Mouse (Mus musculus): ENCODE results near the gene 6430628N08Rik. TPM values are rescaled to one million over a fixed set of nuclear protein-coding genes. Genes with fewer than 3 reads are reported as not detected.

Gene 6430628N08Rik
- polyA plus RNA-seq, 1 experiment, result not detected

DNA sequence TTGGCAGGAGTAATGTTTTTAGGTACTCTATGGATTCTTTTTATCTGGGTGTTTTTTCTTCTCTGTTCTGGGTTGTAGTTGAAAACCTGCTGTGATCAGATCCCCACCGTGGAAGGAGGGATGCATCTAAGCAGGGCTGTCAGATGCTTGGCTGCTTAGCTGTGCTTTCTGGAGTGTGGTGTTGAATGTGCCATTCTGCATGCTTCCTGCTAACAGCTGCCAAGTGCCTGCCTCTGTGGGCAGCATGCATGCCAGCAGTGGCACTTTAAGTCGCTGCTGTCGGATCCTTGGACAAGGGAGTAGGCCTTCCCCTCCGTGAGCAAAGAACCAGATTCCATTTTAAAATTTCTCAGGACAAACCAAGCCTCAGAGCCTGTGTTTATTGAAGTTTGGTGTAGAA lies 34.9 kb upstream of the 6430628N08Rik start:
- Histone ChIP-seq H3K27ac (ENCODE audit: insufficient read depth, low read depth, low read length) (no peak overlapping the region), H3K4me1 (ENCODE audit: control insufficient read depth, insufficient read depth, low read length) (peaks cover 59% of the 10 kb centered on the region), H3K4me3 (ENCODE audit: insufficient read depth, low read length) (no peak overlapping the region)
- TF ChIP-seq POLR2A (IDR thresholded peaks at IDR 0.05; ENCODE audit: borderline replicate concordance, low read depth, low read length) (no peak), CTCF (IDR thresholded peaks at IDR 0.05; ENCODE audit: low read depth, low read length) (no peak)

DNA sequence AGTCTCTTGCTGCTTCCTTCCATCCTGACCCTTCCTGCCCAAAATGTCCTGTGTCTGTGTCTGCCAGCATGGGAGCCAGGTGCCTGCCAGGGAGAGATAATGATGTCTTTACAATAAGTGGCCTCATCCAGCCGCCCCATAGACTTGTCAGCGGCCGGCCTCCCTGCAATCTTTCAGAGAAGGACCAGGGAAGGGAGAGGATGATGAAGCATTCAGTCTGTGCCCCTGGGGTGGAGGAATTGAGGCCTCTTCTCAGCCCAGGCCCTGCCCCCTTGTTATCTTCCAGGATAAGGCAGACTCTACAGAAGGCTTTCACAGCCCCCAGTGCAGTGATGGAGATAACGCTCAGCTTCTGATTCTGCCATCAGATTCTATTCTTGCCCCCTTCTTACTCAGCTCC lies 34.2 kb upstream of the 6430628N08Rik start:
- H3K4me1 ChIP-seq (ENCODE audit: control insufficient read depth, insufficient read depth, low read length), result peaks cover 52% of the 10 kb centered on the region
- H3K27ac ChIP-seq (ENCODE audit: insufficient read depth, low read depth, low read length), result peak overlapping the region; percentile 77
- TF ChIP-seq CTCF (IDR thresholded peaks at IDR 0.05; ENCODE audit: low read depth, low read length) (no peak), POLR2A (IDR thresholded peaks at IDR 0.05; ENCODE audit: borderline replicate concordance, low read depth, low read length) (no peak)
- H3K4me3 ChIP-seq (ENCODE audit: insufficient read depth, low read length), result no peak overlapping the region

DNA sequence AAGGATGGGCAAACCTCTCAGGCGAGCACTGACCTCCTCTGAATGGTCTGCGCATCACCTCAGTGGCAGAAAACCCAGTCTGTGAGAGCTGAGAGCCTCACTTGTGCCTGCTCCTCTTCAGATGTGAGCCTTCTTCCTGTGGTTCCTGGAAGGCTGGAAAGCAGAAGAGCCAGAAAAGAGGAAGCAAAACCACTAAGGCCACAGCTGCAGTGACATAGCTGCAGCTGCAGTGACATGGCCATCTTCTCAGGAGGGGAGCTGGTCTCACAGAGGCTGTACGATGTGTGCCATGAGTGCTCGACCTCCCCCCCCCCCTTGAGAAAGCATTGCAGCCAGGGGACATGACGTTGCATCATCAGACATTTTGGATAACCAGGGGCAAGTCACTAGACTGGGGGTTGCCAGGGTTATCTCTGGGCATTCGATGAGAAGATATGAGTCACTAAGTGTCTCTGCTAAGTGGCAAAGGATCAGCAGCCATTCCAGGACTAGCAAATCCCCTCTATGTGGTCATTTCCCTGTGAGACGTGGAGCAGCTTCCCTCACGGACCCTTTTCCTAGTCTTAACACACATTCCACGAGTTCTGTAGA lies 33.1 kb upstream of the 6430628N08Rik start:
- peak overlapping the region; percentile 77 for H3K27ac ChIP-seq (ENCODE audit: insufficient read depth, low read depth, low read length)
- H3K4me3 ChIP-seq (ENCODE audit: insufficient read depth, low read length), result no peak overlapping the region
- TF ChIP-seq POLR2A (IDR thresholded peaks at IDR 0.05; ENCODE audit: borderline replicate concordance, low read depth, low read length) (no peak), CTCF (IDR thresholded peaks at IDR 0.05; ENCODE audit: low read depth, low read length) (no peak)
- H3K4me1 ChIP-seq (ENCODE audit: control insufficient read depth, insufficient read depth, low read length), result peaks cover 54% of the 10 kb centered on the region

DNA sequence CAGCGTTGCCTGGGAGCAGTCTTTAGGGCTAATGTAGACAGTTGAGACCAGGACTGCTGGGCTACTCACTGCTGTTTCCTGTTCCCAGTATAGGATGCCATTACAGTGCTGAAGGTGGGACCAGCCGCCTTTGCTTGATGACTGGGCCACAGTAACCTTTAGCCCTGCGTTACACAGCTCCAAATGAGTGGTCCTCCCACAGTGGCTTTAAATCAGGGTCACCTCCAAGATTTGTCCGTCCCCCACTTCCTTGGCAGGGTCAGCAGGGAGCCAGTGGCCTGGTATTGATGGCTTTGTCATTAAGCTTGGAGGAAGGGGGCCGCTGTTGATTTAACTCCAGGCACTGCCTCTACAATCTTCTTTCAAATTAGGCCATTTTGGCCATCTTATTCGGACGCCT lies 27.1 kb upstream of the 6430628N08Rik start:
- H3K4me1 ChIP-seq (ENCODE audit: control insufficient read depth, insufficient read depth, low read length), result peaks cover 28% of the 10 kb centered on the region
- TF ChIP-seq POLR2A (IDR thresholded peaks at IDR 0.05; ENCODE audit: borderline replicate concordance, low read depth, low read length), result no peak
- no peak overlapping the region for H3K4me3 ChIP-seq (ENCODE audit: insufficient read depth, low read length)
- no peak overlapping the region for H3K27ac ChIP-seq (ENCODE audit: insufficient read depth, low read depth, low read length)

DNA sequence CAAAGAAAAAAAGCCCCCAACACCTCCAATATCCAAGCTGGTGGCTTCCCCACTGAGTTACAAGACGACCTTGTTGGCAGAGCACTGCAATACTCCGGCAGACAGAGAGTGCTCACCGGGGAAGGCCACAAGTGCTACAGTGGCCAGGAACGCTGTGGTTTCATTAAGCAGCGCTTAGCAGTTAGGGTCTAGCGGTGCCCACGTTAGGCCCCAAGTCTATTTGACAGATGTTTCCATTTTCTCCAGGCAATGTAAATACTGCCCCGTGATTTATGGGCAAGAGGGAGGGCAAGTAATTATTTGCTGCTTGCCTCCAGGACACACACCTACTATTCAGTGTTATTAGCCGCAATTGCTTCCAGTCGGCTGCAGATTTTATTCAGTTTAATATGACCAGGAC lies 26.6 kb upstream of the 6430628N08Rik start:
- TF ChIP-seq CTCF (IDR thresholded peaks at IDR 0.05; ENCODE audit: low read depth, low read length), result no peak
- no peak for TF ChIP-seq POLR2A (IDR thresholded peaks at IDR 0.05; ENCODE audit: borderline replicate concordance, low read depth, low read length)
- Histone ChIP-seq H3K4me1 (ENCODE audit: control insufficient read depth, insufficient read depth, low read length) (peaks cover 23% of the 10 kb centered on the region), H3K4me3 (ENCODE audit: insufficient read depth, low read length) (no peak overlapping the region), H3K27ac (ENCODE audit: insufficient read depth, low read depth, low read length) (no peak overlapping the region)

DNA sequence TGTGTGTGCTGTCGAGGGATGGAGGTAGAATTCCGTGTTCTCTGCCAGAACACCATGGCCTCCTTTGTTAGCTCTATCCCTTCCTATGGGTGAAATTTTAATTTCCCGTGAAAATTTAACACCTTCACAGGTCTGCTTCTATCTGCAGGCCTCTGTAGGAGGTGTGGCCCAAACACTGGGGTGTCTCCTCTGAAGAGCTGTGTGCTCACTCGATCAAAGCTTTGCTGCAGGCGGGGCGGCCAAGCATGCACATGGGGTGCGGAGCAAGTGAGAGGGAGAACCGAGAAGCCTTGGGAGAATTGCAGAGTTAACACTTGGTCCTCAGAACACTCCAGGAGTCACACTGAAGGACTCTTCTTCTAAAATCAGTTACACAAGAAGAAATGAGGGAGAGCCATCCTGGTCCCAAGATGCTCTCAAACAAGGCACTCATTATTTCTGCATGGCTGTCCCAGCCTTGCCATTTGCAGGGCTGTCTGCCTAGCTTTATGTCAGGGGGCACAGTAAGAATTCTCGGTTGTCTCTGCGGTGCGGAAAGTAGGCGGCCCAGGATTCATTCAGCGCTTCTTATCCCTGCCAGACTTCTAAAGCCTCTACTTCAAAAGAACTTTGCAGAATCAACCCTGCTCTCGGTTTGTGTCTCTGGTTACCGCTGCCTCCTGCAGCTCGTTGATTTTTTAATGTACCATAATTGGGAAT lies 20.8 kb upstream of the 6430628N08Rik start:
- Histone ChIP-seq H3K27ac (ENCODE audit: insufficient read depth, low read depth, low read length) (no peak overlapping the region), H3K4me1 (ENCODE audit: control insufficient read depth, insufficient read depth, low read length) (peaks cover 6% of the 10 kb centered on the region), H3K4me3 (ENCODE audit: insufficient read depth, low read length) (no peak overlapping the region)
- TF ChIP-seq CTCF (IDR thresholded peaks at IDR 0.05; ENCODE audit: low read depth, low read length), result no peak
- TF ChIP-seq POLR2A (IDR thresholded peaks at IDR 0.05; ENCODE audit: borderline replicate concordance, low read depth, low read length), result no peak

DNA sequence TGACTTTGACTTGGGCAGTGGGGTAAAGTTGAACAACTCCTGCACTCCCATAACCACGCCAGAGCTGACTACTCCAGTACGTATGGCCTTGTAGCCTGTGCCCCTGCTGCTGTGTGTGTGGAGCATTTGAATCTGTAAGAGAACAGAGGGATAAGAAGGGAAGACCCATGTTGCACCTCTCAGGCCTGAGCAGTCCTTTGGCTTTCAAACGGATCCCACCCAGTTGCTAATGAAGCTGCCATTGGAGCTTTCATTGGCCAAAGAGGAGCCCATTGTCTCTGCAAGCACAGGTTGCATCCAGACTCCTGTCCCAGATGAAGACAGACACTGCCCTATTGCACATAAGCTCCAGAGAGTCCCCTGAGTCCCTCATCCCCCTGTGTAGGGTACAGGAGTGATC lies 17.2 kb upstream of the 6430628N08Rik start:
- Histone ChIP-seq H3K4me1 (ENCODE audit: control insufficient read depth, insufficient read depth, low read length) (no peaks in the 10 kb centered on the region), H3K27ac (ENCODE audit: insufficient read depth, low read depth, low read length) (no peak overlapping the region), H3K4me3 (ENCODE audit: insufficient read depth, low read length) (no peak overlapping the region)
- TF ChIP-seq CTCF (IDR thresholded peaks at IDR 0.05; ENCODE audit: low read depth, low read length), result no peak
- TF ChIP-seq POLR2A (IDR thresholded peaks at IDR 0.05; ENCODE audit: borderline replicate concordance, low read depth, low read length), result no peak

DNA sequence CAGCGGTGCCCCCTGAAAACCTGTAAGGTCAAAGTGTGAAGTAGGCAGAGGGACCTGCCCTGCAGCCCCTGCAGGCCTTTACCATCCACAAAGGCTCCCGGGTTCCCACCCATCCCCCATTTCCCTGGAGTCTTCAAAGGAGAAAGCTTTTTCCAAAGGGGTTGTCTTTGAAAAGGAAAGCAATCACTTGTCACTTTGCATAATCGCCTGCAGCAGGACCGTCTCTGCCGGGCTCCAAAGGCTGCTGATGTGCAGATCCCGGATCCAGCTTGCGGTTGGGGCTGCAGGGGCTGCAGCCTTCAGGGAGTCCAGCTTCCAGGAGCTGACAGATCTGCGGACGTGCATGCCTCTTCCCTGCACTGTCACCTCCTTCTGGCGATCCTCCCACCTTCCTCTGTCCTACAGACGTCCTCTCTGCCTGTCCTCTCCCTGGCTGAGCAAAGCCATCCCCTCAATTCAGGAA lies 12.2 kb upstream of the 6430628N08Rik start:
- H3K4me1 ChIP-seq (ENCODE audit: control insufficient read depth, insufficient read depth, low read length), result no peaks in the 10 kb centered on the region
- H3K4me3 ChIP-seq (ENCODE audit: insufficient read depth, low read length), result no peak overlapping the region
- TF ChIP-seq CTCF (IDR thresholded peaks at IDR 0.05; ENCODE audit: low read depth, low read length), result no peak
- no peak for TF ChIP-seq POLR2A (IDR thresholded peaks at IDR 0.05; ENCODE audit: borderline replicate concordance, low read depth, low read length)
- no peak overlapping the region for H3K27ac ChIP-seq (ENCODE audit: insufficient read depth, low read depth, low read length)

DNA sequence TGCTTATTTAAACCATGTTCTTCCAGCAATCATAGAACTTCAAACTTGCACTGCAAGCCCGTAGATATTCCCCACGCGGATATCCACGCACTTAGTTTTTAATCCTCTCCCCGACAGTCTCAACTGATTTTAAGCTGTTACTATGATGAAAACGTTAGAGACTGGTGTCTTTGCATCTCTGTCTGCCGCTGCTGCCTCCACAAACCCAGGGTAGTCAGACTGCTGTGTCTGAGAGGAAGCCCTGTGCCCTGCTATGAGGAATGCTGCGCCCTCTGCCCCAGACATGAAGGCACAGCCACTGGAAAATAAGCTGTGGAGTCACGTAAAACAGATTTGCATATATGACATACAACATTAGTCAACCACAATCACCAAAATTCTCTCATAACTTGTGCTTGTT lies 11.6 kb upstream of the 6430628N08Rik start:
- Histone ChIP-seq H3K4me1 (ENCODE audit: control insufficient read depth, insufficient read depth, low read length) (no peaks in the 10 kb centered on the region), H3K4me3 (ENCODE audit: insufficient read depth, low read length) (no peak overlapping the region), H3K27ac (ENCODE audit: insufficient read depth, low read depth, low read length) (no peak overlapping the region)
- no peak for TF ChIP-seq POLR2A (IDR thresholded peaks at IDR 0.05; ENCODE audit: borderline replicate concordance, low read depth, low read length)
- no peak for TF ChIP-seq CTCF (IDR thresholded peaks at IDR 0.05; ENCODE audit: low read depth, low read length)

DNA sequence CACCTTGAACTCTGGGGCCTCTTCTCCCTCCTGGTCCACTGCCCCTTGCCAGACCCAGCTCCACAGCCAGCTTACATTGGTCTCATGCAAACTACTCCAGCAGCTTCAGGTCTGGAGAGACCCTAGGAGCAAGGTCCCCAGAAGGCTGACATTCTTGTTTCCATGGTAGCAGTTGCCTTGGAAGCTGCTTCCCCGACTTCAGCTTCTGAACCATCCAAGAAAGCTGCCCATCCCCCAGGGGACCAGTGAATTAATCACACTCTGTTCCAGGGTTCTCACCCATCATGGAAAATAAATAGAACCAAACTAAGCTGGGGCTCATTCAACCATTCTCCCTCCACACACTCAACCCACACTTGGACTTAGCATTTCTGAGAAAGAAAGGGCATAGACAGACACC lies 9.3 kb upstream of the 6430628N08Rik start:
- no peak overlapping the region for H3K4me3 ChIP-seq (ENCODE audit: insufficient read depth, low read length)
- no peaks in the 10 kb centered on the region for H3K4me1 ChIP-seq (ENCODE audit: control insufficient read depth, insufficient read depth, low read length)
- TF ChIP-seq CTCF (IDR thresholded peaks at IDR 0.05; ENCODE audit: low read depth, low read length) (no peak), POLR2A (IDR thresholded peaks at IDR 0.05; ENCODE audit: borderline replicate concordance, low read depth, low read length) (no peak)
- no peak overlapping the region for H3K27ac ChIP-seq (ENCODE audit: insufficient read depth, low read depth, low read length)

All from bone marrow macrophage, adult 2 months (primary cell).